Mouse (Mus musculus): ENCODE data around the gene Pxk.

GRCm38 (mm10) chr14:8191331-8191965 lies 93.4 kb downstream of the Pxk start:
- no peak for TF ChIP-seq POLR2A (IDR thresholded peaks at IDR 0.05; ENCODE audit: insufficient read length, low read depth)
- TF ChIP-seq REST (IDR thresholded peaks at IDR 0.05; ENCODE audit: insufficient read depth, insufficient read length): no peak
- TF ChIP-seq TCF12 (IDR thresholded peaks at IDR 0.05; ENCODE audit: insufficient read depth, poor library complexity, severe bottlenecking): no peak
- TF ChIP-seq USF1 (IDR thresholded peaks at IDR 0.05; ENCODE audit: low read depth): no peak
- TF ChIP-seq POLR2AphosphoS2 (IDR thresholded peaks at IDR 0.05; ENCODE audit: insufficient read length, low read depth): no peak
